Mouse (Mus musculus): ENCODE results near the gene Rbpjl.

- TF ChIP-seq CTCF (IDR thresholded peaks at IDR 0.05; ENCODE audit: low read depth, low read length) (no peak), POLR2A (IDR thresholded peaks at IDR 0.05; ENCODE audit: extremely low read depth, insufficient read depth, low read length) (no peak)
Observed at GRCm38 (mm10) chr2:164418308-164418875, 15.5 kb downstream of the Rbpjl start.

All from liver, adult 2 months (tissue).